12 mouse cellular contexts compared by ENCODE assay signal in the genomic region with DNA sequence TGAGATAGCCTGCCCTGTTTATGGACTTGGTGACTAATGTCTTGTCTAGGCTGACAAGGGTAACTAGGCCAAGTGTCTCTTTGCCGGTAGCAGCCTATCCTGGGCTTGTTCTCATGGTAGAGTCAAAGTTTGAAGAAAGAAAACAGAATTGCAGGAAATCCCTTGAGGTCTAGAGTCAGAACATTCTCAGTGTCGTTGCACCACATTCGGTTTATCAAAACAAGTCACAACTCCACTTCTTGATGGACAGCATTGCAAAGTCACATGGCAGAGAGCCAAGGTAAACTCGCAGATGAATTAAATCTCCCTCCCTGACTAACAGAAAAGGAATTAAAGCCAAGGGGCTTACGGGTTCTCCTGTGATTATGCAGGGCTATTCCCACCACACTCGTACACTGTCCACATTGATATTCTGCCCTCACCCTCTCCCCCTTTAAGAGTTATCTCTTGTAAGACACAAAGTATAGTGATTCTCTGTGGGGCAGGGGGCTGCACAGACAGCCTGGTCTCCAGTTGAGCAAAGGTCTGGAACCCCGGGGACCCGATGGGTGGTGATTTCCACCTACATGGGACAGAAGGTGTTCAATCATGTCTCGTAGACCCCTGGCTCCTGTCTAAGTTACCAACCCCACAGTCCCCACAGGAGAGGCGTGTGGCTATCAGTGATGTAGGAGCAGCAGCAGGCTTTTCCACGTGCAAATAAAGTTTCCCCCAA. TPM values are rescaled to one million over a fixed set of nuclear protein-coding genes. Genes with fewer than 3 reads are reported as not detected.
A peak's percentile ranks its signal among the peaks of the same experiment; 100 is the strongest.
DNase-seq lines count a peak whose midpoint lies in the region; ATAC-seq and TF ChIP-seq lines count a peak whose summit lies in the region.
"Had no signal": no experiment of that assay in that cellular context is flagged by ENCODE, and none has a peak within 500 bp of the region (broad histone marks: within the 10 kb centered on the region; RNA-seq: fewer than 3 reads in every experiment).

No protein-coding gene starts in this region.

- intact Hi-C loops in heart, adult 2 months (cut with DNase I) = no loop called here
- intact Hi-C loops in left cerebral cortex, postnatal 14 days (cut with DNase I) = no loop called here

- no peaks in the 10 kb centered on the region for H3K27me3 ChIP-seq in liver, adult 2 months (ENCODE audit: control insufficient read depth, insufficient read depth, low read length)
- no peaks in the 10 kb centered on the region for H3K27me3 ChIP-seq in heart, adult 2 months (ENCODE audit: control insufficient read depth, insufficient read depth, low read length)
- H3K27me3 ChIP-seq in forebrain, embryonic 14.5 days (replicated peaks; ENCODE audit: control insufficient read depth, insufficient read depth, low read length) = no peaks in the 10 kb centered on the region
- H3K27me3 ChIP-seq: stomach, embryonic 15.5 days had no signal

- peaks cover 4% of the 10 kb centered on the region; the same call in 1 of the 2 replicates for H3K4me1 ChIP-seq in liver, adult 2 months (ENCODE audit: control insufficient read depth, insufficient read depth, low read length)
- peaks cover 6% of the 10 kb centered on the region for H3K4me1 ChIP-seq in heart, adult 2 months (ENCODE audit: control insufficient read depth, insufficient read depth, low read length)
- H3K4me1 ChIP-seq in forebrain, embryonic 14.5 days (ENCODE audit: control insufficient read depth, insufficient read depth, low read length) = peaks cover 9% of the 10 kb centered on the region

- H3K4me2 ChIP-seq in forebrain, embryonic 14.5 days (ENCODE audit: low read length) = no peak overlapping the region
- H3K4me2 ChIP-seq: liver, embryonic 13.5 days; stomach, embryonic 15.5 days had no signal

- H3K9me3 ChIP-seq in forebrain, embryonic 14.5 days (replicated peaks; ENCODE audit: control insufficient read depth, low read length) = no peaks in the 10 kb centered on the region
- H3K9me3 ChIP-seq: liver, embryonic 13.5 days; stomach, embryonic 15.5 days had no signal

- H3K79me2 ChIP-seq in liver, adult 2 months (ENCODE audit: control insufficient read depth, insufficient read depth, low read length) = no peaks in the 10 kb centered on the region
- no peaks in the 10 kb centered on the region for H3K79me2 ChIP-seq in heart, adult 2 months (replicated peaks; ENCODE audit: control insufficient read depth, insufficient read depth, low read length)

- no peak for TF ChIP-seq CTCF in liver, adult 2 months (IDR thresholded peaks at IDR 0.05; ENCODE audit: low read depth, low read length)
- no peak for TF ChIP-seq CTCF in heart, adult 2 months (IDR thresholded peaks at IDR 0.05)

- H3K9ac ChIP-seq in liver, adult 2 months (ENCODE audit: low read depth, low read length) = no peak overlapping the region
- H3K9ac ChIP-seq in heart, adult 2 months (ENCODE audit: low read depth, low read length) = no peak overlapping the region
- no peak overlapping the region for H3K9ac ChIP-seq in forebrain, embryonic 14.5 days (ENCODE audit: low read length)
- H3K9ac ChIP-seq: liver, embryonic 13.5 days; stomach, embryonic 15.5 days had no signal

- H3K36me3 ChIP-seq in liver, adult 2 months (ENCODE audit: control insufficient read depth, insufficient read depth, low read length) = no peaks in the 10 kb centered on the region
- peaks cover 2% of the 10 kb centered on the region; the same call in 1 of the 2 replicates for H3K36me3 ChIP-seq in heart, adult 2 months (ENCODE audit: control insufficient read depth, insufficient read depth, low read length)
- no peaks in the 10 kb centered on the region for H3K36me3 ChIP-seq in forebrain, embryonic 14.5 days (ENCODE audit: control insufficient read depth, insufficient read depth, low read length)
- H3K36me3 ChIP-seq: liver, embryonic 13.5 days; stomach, embryonic 15.5 days had no signal

- TF ChIP-seq EP300 in heart, adult 2 months (IDR thresholded peaks at IDR 0.05; ENCODE audit: insufficient read depth, low read depth, low read length) = no peak

- H3K27ac ChIP-seq in liver, adult 2 months (replicated peaks; ENCODE audit: insufficient read depth, low read depth, low read length) = no peak overlapping the region
- H3K27ac ChIP-seq in heart, adult 2 months = no peak overlapping the region
- no peak overlapping the region for H3K27ac ChIP-seq in forebrain, embryonic 14.5 days (ENCODE audit: low read depth, low read length)
- H3K27ac ChIP-seq: liver, embryonic 13.5 days; stomach, embryonic 15.5 days had no signal

- DNase-seq in liver, adult 2 months (ENCODE audit: extremely low read depth, low read depth, low spot score) = peak; percentile 69
- DNase-seq in liver (no peak), NIH3T3 (ENCODE audit: low read depth) (peak; percentile 74)
- DNase-seq in heart, adult 2 months = peak; percentile 26 to 53
- peak; percentile 45 for DNase-seq in kidney, postnatal 14 days
- no peak for DNase-seq in left cerebral cortex, postnatal 14 days (ENCODE audit: low spot score in 2 of 2)
- DNase-seq in forebrain, embryonic 14.5 days (ENCODE audit: low spot score) = no peak
- DNase-seq: liver, embryonic 13.5 days had no signal

- WGBS in liver, adult 2 months = 56% methylated on average over 11 of the region's 11 CpGs
- 43% methylated on average over 11 of the region's 11 CpGs for WGBS in heart, adult 2 months
- 68% methylated on average over 11 of the region's 11 CpGs for WGBS in forebrain, embryonic 14.5 days

- no peak for ATAC-seq in forebrain, embryonic 14.5 days
- ATAC-seq in erythroid progenitor cell, adult 5-6 weeks (replicated peaks; ENCODE audit: low FRiP score, poor library complexity, severe bottlenecking) = no peak
- ATAC-seq: forebrain, embryonic 16.5 days; hindbrain, embryonic 16.5 days had no signal

- TF ChIP-seq POLR2A in liver, adult 2 months (IDR thresholded peaks at IDR 0.05; ENCODE audit: extremely low read depth, insufficient read depth, low read length) = no peak
- TF ChIP-seq POLR2A in heart, adult 2 months (IDR thresholded peaks at IDR 0.05; ENCODE audit: insufficient read depth, low read depth, low read length) = no peak

- H3K4me3 ChIP-seq in liver, adult 2 months (ENCODE audit: insufficient read depth, low read depth, low read length) = no peak overlapping the region
- no peak overlapping the region for H3K4me3 ChIP-seq in heart, adult 2 months
- no peak overlapping the region for H3K4me3 ChIP-seq in forebrain, embryonic 14.5 days (ENCODE audit: low read depth, low read length)
- H3K4me3 ChIP-seq: liver, embryonic 13.5 days; stomach, embryonic 15.5 days had no signal

RNA-seq across cellular contexts. Expression of a gene that starts 30.9 kb away (rescaled TPM):
- total RNA-seq in liver, adult 2 months (2014; rRNA removed) = 0.09 and 0.60 TPM in 2 replicates
- not detected in 2 replicates for polyA plus RNA-seq in liver, adult 2 months (2012; rRNA removed)
- under 1 TPM in 1 of 2 experiments, not detected in 1; 0.64 TPM for total RNA-seq in heart, adult 2 months (2021)
- 0.98 and 3.0 TPM in 2 replicates for polyA plus RNA-seq in heart, adult 2 months (2012; rRNA removed)
- total RNA-seq in left cerebral cortex, postnatal 14 days (2021) = 1,000 to 10,000 TPM; 1,628 to 1,639 TPM
- 53.5 and 85.8 TPM in 2 replicates for polyA plus RNA-seq in forebrain, embryonic 14.5 days (2014; fragmentation: Nextera tagmentation; extraction: Ambion mirVana)
- total RNA-seq in erythroid progenitor cell, adult 5-6 weeks (2015; ENCODE audit: low replicate concordance) = not detected in 2 replicates
- not detected in 2 replicates for total RNA-seq in erythroid progenitor cell, adult 5-6 weeks (2017; ENCODE audit: low replicate concordance)

Comparison
In these comparisons a context has a peak if more than half of its experiments do, and no peak if none do; other contexts are left out.
1. DNase-seq: peak in liver, adult 2 months (single experiment), NIH3T3 (single experiment), heart, adult 2 months (2 of 2) and kidney, postnatal 14 days (single experiment); none in liver (single experiment), left cerebral cortex, postnatal 14 days (0 of 2) and forebrain, embryonic 14.5 days (single experiment).
2. RNA of a gene that starts 30.9 kb away (total RNA-seq): 1,628 to 1,639 TPM in left cerebral cortex, postnatal 14 days; 0.64 TPM in heart, adult 2 months, 0.09 to 0.60 TPM in liver, adult 2 months and not detected in erythroid progenitor cell, adult 5-6 weeks; every median in the first group is over 100 times any median in the second.